Mouse (Mus musculus) central nervous system, embryonic 18 days (tissue): ENCODE measurements around the gene Lyrm7. TPM values are rescaled to one million over a fixed set of nuclear protein-coding genes. Genes with fewer than 3 reads are reported as not detected.

Experiments used
- polyA plus RNA-seq: library from polyadenylated mRNA; depleted of rRNA; stranded (reverse); fragments of >200 nt; gene quantifications from 2 replicates; pipeline ENCODE4 v1.2.3, GENCODE M21; 2012; rRNA removed

Gene Lyrm7
- polyA plus RNA-seq: 11.4 and 13.0 TPM in 2 replicates

GRCm38 (mm10) chr11:54860256-54861038, at the start of gene Lyrm7:
TSS of gene Lyrm7 (minus strand) at chr11:54860916.

DNA sequence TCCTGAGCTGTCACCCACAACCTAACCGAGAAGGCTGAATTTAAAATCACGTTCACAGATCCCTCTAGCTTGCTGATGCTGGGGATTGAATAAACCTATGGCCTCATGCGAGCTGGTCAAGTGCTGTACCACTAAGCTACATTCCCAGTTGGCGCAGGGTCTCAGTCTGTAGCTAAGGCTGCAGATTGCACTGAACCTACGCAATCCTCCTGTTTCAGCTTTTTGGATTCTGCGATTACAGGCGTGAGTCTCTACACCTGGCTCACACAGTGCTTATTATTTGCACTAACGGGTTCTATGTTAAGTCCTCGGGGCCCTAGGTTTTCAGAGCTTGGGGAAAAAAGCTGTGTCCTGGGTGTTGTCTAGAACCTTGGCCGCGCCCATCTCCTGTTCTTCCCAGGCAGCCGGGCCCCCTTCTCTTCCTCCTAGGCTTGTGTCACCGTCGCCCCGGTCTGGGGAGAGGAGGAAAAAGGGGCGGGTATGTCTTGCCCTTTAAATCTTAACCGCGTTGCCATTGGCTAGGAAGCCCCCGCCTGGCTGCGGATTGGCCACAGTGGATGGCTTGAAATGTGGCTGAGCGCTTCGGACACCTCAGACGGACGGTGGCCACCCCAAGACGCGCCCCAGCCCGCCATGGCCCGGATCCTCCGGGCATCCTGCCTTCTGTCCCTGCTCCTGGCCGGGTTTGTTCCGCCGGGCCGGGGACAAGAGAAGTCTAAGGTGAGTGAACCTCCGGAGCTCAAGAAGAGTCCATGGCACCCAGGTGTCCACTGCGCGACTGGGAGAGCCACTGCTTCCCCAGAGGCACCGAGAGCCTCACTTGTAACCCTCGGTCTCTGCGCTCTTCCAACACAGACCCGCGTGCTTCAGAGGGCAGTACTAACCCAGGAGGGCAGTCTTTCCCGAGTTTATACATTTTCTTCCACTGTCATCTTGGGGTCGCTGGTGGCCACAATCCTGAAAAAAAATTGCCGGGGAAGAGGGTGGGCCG, 41.9 kb upstream of the Lyrm7 start, which contains the start of gene Gpx3:
Gpx3 (plus strand) TSS at position 121 of the 991 bp plus-strand sequence.

DNA sequence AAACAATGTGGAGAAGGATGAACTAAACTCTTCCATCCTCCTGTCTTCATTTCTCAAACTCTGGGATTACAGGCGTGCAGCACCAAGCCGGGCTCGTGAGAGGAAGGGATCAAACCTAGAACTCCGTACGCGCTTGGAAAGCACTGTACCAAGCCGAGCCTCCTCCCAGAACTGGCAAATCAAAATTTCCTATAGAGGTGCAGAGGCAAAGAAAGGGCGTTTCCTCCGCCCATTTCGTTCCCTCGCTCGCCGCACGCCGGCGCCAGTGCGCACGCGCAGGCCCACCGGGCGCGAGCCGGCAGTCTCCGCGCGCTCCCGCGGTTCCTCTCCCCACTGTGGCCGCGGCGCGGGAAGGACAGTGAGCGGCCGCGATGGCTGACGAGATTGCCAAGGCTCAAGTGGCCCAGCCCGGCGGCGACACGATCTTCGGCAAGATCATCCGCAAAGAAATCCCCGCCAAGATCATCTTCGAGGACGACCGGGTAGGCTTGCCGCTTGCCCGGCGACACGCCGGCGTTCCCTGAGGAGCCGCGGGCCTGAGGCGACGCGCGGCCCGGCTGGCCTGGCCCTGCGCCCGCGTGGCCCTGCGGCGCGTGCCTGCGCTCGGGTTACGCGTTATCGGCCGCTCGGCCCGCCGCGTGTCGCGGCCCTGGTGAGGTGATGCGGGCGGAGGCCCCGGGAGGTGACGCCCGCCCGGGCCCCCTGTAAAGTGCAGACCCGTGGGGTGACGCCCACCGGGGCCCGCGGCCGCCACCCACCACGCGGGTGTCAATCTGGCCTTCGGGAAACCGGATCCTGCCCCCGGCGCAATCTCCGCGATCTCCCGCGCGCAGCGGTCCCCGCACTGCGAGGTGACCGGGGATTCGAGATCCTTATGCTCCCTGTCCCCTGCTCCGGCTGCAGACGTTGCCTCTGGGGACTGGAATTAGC, 5.7 kb upstream of the Lyrm7 start, which contains the start of gene Hint1:
Hint1 (plus strand) TSS at position 265 of the 930 bp plus-strand sequence.

DNA sequence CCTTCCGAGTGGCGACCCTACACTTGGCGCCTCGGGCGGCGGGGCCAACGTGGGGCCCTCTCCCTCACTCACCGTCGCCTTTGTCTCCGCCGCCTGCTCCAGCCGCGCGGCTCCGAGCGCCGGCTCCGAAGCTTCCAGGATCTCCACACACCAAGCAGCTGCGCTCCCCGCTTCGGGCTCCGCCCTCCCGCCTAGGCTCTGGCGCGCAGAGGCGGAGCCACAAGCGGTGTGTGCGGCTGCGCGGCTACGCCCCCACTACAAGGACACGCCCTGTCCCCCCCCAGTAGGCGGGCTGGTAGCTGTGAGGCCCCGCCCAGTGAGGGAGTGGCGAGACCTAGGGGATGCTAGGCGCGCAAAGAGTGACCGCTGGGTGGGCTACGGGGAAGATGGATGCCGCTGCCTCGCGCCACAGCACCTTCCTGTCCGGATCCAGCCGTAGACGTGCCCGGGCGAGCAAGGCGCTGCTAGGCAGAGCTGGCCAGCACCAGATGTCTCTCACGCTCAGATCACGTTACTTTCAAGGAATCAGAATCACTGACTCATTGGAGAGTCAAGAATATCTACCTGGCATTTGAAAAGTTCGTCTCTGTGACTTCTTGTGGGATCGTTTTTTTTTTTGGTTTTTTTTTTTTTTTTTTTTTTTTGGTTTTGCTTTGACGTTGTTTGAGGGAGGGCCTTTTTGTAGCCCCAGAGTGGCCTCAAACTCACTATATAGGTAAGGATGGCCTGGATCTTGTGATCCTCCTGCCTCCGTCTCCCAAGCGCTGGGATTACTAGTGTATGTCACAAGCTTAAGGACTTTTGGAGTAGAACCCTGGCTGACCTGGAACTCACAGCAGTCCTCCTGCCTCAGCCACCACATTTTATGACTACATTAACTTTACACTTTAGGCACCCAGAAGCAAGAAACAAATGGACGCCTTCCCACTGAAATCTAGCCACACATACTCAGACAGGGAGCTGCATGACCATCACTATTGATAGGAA, 72.9 kb downstream of the Lyrm7 start, which contains the start of gene Cdc42se2:
Cdc42se2 (minus strand) TSS at position 188 of the 987 bp plus-strand sequence.

Other genes with a start within 250 kb of the Lyrm7 start
- gene Cdc42se2, start 73.2 kb downstream of the Lyrm7 start, polyA plus RNA-seq: 101 and 102 TPM in 2 replicates
- 836 and 975 TPM in 2 replicates for gene Hint1, start 5.5 kb upstream of the Lyrm7 start, polyA plus RNA-seq
- gene Gpx3, start 41.5 kb upstream of the Lyrm7 start, polyA plus RNA-seq: 11.4 and 14.7 TPM in 2 replicates
- 11.8 and 12.5 TPM in 2 replicates for gene Tnip1, start 102.0 kb upstream of the Lyrm7 start, polyA plus RNA-seq
- gene Anxa6, start 172.5 kb upstream of the Lyrm7 start, polyA plus RNA-seq: 44.2 and 55.6 TPM in 2 replicates
- gene Ccdc69, start 217.2 kb upstream of the Lyrm7 start, polyA plus RNA-seq: 0.35 and 0.55 TPM in 2 replicates
- 15.8 and 17.6 TPM in 2 replicates for gene Gm2a, start 237.2 kb upstream of the Lyrm7 start, polyA plus RNA-seq